Mouse (Mus musculus) olfactory bulb, adult 2 months (tissue): Measurements from ENCODE around the gene Polr3b.

Source experiments
- CTCF ChIP-seq: fragments of 200-500 bp; IDR thresholded peaks from 2 replicates; pipeline ENCODE4 v1.5.1; 2012; ENCODE audit warnings: low read depth, mild to moderate bottlenecking, low read length, moderate library complexity; ENCODE audit not compliant: insufficient read depth
- POLR2A ChIP-seq: fragments of 200-500 bp; IDR thresholded peaks from 2 replicates; pipeline ENCODE4 v1.6.1; 2012; ENCODE audit warnings: mild to moderate bottlenecking, low read depth, low read length, moderate library complexity; ENCODE audit not compliant: insufficient read depth

- TF ChIP-seq CTCF = no peak
- TF ChIP-seq POLR2A = no peak
Measured at GRCm38 (mm10) chr10:84685444-84686121, 63.5 kb downstream of the Polr3b start.
